Comparison of ENCODE assay signal across 36 mouse cellular contexts in genomic region chr13:30961932-30962331, GRCm38 (mm10). TPM values are rescaled to one million over a fixed set of nuclear protein-coding genes. Genes with fewer than 3 reads are reported as not detected.
DNase-seq lines count a peak whose midpoint lies in the region; ATAC-seq lines count a peak whose summit lies in the region.
"Had no signal": no experiment of that assay in that cellular context is flagged by ENCODE, and none has a peak within 500 bp of the region (broad histone marks: within the 10 kb centered on the region; RNA-seq: fewer than 3 reads in every experiment).

No protein-coding gene starts in this region.

- no peaks in the 10 kb centered on the region for H3K9me3 ChIP-seq in liver, embryonic 13.5 days (replicated peaks)
- no peaks in the 10 kb centered on the region for H3K9me3 ChIP-seq in liver, embryonic 16.5 days (replicated peaks; ENCODE audit: control insufficient read depth, low read length)
- H3K9me3 ChIP-seq in forebrain, embryonic 12.5 days, result no peaks in the 10 kb centered on the region
- H3K9me3 ChIP-seq: embryonic facial prominence, embryonic 12.5 days; embryonic facial prominence, embryonic 15.5 days; forebrain, embryonic 10.5 days; heart, embryonic 10.5 days; heart, embryonic 13.5 days had no signal

- peak; percentile 39 for DNase-seq in c-Kit-negative CD71-positive TER-119-positive erythroid progenitor cells, embryonic 14.5 days (ENCODE audit: low read depth, low spot score)
- DNase-seq in liver, embryonic 13.5 days, result no peak
- DNase-seq in urinary bladder, postnatal 36 days (ENCODE audit: low spot score in 2 of 2), result no peak
- no peak for DNase-seq in layer of hippocampus, postnatal 36 days
- no peak for DNase-seq in c-Kit-positive CD71-positive TER-119-positive erythroid progenitor cells, embryonic 14.5 days (ENCODE audit: low spot score)
- DNase-seq: adrenal gland, adult 8-10 months; adrenal gland, postnatal 25 days; cerebellum, adult 11 months; cerebellum, adult 2 months; cerebellum, adult 9-11 months; cerebellum, postnatal 25 days; forebrain, postnatal 0 days; gastrocnemius, postnatal 10 days; gastrocnemius, postnatal 36 days; heart, adult 2 months; heart, postnatal 14 days; heart, postnatal 4 days had no signal

- H3K4me1 ChIP-seq in liver, embryonic 13.5 days (replicated peaks), result peaks cover 50% of the 10 kb centered on the region
- H3K4me1 ChIP-seq in liver, embryonic 16.5 days (ENCODE audit: control insufficient read depth, low read depth, low read length), result peaks cover 24% of the 10 kb centered on the region
- peaks cover 18% of the 10 kb centered on the region for H3K4me1 ChIP-seq in forebrain, embryonic 12.5 days

- WGBS in liver, embryonic 13.5 days (ENCODE audit: insufficient replicate concordance), result 67% methylated on average over 2 of the region's 2 CpGs
- 53% methylated on average over 2 of the region's 2 CpGs for WGBS in liver, embryonic 16.5 days (ENCODE audit: insufficient replicate concordance)
- 56% methylated on average over 2 of the region's 2 CpGs for WGBS in forebrain, embryonic 12.5 days

- no peak overlapping the region for H3K4me2 ChIP-seq in liver, embryonic 13.5 days
- no peak overlapping the region for H3K4me2 ChIP-seq in liver, embryonic 16.5 days (ENCODE audit: low read depth, low read length)
- H3K4me2 ChIP-seq in forebrain, embryonic 12.5 days, result no peak overlapping the region
- H3K4me2 ChIP-seq: embryonic facial prominence, embryonic 12.5 days; embryonic facial prominence, embryonic 15.5 days; heart, embryonic 13.5 days; hindbrain, embryonic 14.5 days had no signal

- H3K27me3 ChIP-seq in liver, embryonic 13.5 days, result no peaks in the 10 kb centered on the region
- H3K27me3 ChIP-seq in liver, embryonic 16.5 days (ENCODE audit: control insufficient read depth, insufficient read depth, low read depth, low read length), result no peaks in the 10 kb centered on the region
- no peaks in the 10 kb centered on the region for H3K27me3 ChIP-seq in forebrain, embryonic 12.5 days
- H3K27me3 ChIP-seq: embryonic facial prominence, embryonic 12.5 days; embryonic facial prominence, embryonic 15.5 days; heart, embryonic 13.5 days had no signal

- no peaks in the 10 kb centered on the region for H3K36me3 ChIP-seq in liver, embryonic 13.5 days
- H3K36me3 ChIP-seq in liver, embryonic 16.5 days (ENCODE audit: control insufficient read depth, insufficient read depth), result no peaks in the 10 kb centered on the region
- H3K36me3 ChIP-seq in forebrain, embryonic 12.5 days (replicated peaks), result no peaks in the 10 kb centered on the region
- H3K36me3 ChIP-seq: heart, embryonic 10.5 days had no signal

- peak; percentile 74 for ATAC-seq in erythroid progenitor cell, adult 5-6 weeks (replicated peaks; ENCODE audit: low FRiP score, poor library complexity, severe bottlenecking)
- ATAC-seq in liver, embryonic 13.5 days (ENCODE audit: low read depth), result peak; percentile 83
- ATAC-seq in liver, embryonic 16.5 days (ENCODE audit: low read depth), result peak; percentile 79
- ATAC-seq in forebrain, embryonic 12.5 days (ENCODE audit: low FRiP score), result no peak
- ATAC-seq: activated CD4-positive, CD25-positive, alpha-beta regulatory T cell, adult 4 months; CD4-positive, CD25-positive, alpha-beta regulatory T cell, adult 4 months; forebrain, embryonic 14.5 days; forebrain, postnatal 0 days; hindbrain, postnatal 0 days had no signal

- peak overlapping the region; percentile 84; the same call in 1 of the 2 replicates for H3K27ac ChIP-seq in liver, embryonic 13.5 days
- H3K27ac ChIP-seq in liver, embryonic 16.5 days (ENCODE audit: low read length), result peak overlapping the region; percentile 64
- no peak overlapping the region for H3K27ac ChIP-seq in forebrain, embryonic 12.5 days
- H3K27ac ChIP-seq: embryonic facial prominence, embryonic 12.5 days; embryonic facial prominence, embryonic 15.5 days; forebrain, embryonic 10.5 days; heart, adult 2 months; heart, embryonic 10.5 days; heart, embryonic 13.5 days; hindbrain, embryonic 14.5 days; hindbrain, postnatal 0 days had no signal

- no peak overlapping the region for H3K9ac ChIP-seq in liver, embryonic 13.5 days
- no peak overlapping the region for H3K9ac ChIP-seq in liver, embryonic 16.5 days (ENCODE audit: low read depth, low read length)
- no peak overlapping the region for H3K9ac ChIP-seq in forebrain, embryonic 12.5 days
- H3K9ac ChIP-seq: embryonic facial prominence, embryonic 12.5 days; embryonic facial prominence, embryonic 15.5 days; forebrain, postnatal 0 days; heart, embryonic 13.5 days; hindbrain, embryonic 14.5 days had no signal

- H3K4me3 ChIP-seq in liver, embryonic 13.5 days (replicated peaks), result no peak overlapping the region
- no peak overlapping the region for H3K4me3 ChIP-seq in liver, embryonic 16.5 days (ENCODE audit: low read depth, low read length)
- no peak overlapping the region for H3K4me3 ChIP-seq in forebrain, embryonic 12.5 days (replicated peaks)
- H3K4me3 ChIP-seq: embryonic facial prominence, embryonic 12.5 days; embryonic facial prominence, embryonic 15.5 days; erythroblast, embryonic 14.5 days; forebrain, embryonic 10.5 days; heart, adult 2 months; heart, embryonic 10.5 days; heart, embryonic 13.5 days had no signal

RNA-seq across cellular contexts. Expression of gene Exoc2, which starts 12.0 kb away (rescaled TPM):
- total RNA-seq in erythroid progenitor cell, adult 5-6 weeks (2015; ENCODE audit: low replicate concordance), result 46.9 and 72.9 TPM in 2 replicates
- total RNA-seq in erythroid progenitor cell, adult 5-6 weeks (2017; ENCODE audit: low replicate concordance), result 29.1 and 57.1 TPM in 2 replicates
- polyA plus RNA-seq in liver, embryonic 13.5 days (2015; fragmentation: Nextera tagmentation; extraction: Ambion mirVana), result 13.5 and 17.8 TPM in 2 replicates
- polyA plus RNA-seq in liver, embryonic 16.5 days (2015; fragmentation: Nextera tagmentation; extraction: Ambion mirVana), result 11.7 and 14.4 TPM in 2 replicates
- 42.7 and 46.5 TPM in 2 replicates for polyA plus RNA-seq in forebrain, embryonic 12.5 days (2016; fragmentation: Nextera tagmentation; extraction: Ambion mirVana)
- 10 to 100 TPM; 37.4 to 37.7 TPM for total RNA-seq in layer of hippocampus, postnatal 36 days (2021)

RNA-seq across cellular contexts. Expression of gene Gm5447, which starts 12.1 kb away (rescaled TPM):
- total RNA-seq in erythroid progenitor cell, adult 5-6 weeks (2015; ENCODE audit: low replicate concordance), result not detected in 2 replicates
- total RNA-seq in erythroid progenitor cell, adult 5-6 weeks (2017; ENCODE audit: low replicate concordance), result not detected in 2 replicates
- not detected in 2 replicates for polyA plus RNA-seq in liver, embryonic 13.5 days (2015; fragmentation: Nextera tagmentation; extraction: Ambion mirVana)
- not detected in 2 replicates for polyA plus RNA-seq in liver, embryonic 16.5 days (2015; fragmentation: Nextera tagmentation; extraction: Ambion mirVana)
- polyA plus RNA-seq in forebrain, embryonic 12.5 days (2016; fragmentation: Nextera tagmentation; extraction: Ambion mirVana), result 0.18 TPM in 1 of 2 replicates, not detected in the other
- total RNA-seq in layer of hippocampus, postnatal 36 days (2021), result not detected
- total RNA-seq: adrenal gland, postnatal 25 days; common myeloid progenitor, adult 5-6 weeks; forebrain, postnatal 0 days; gastrocnemius, postnatal 10 days; gastrocnemius, postnatal 36 days; granulocyte monocyte progenitor cell, adult 5-6 weeks; heart, adult 2 months; heart, postnatal 14 days; heart, postnatal 4 days; hindbrain, postnatal 0 days; MEL had no signal
- polyA plus RNA-seq: CD4-positive, CD25-positive, alpha-beta regulatory T cell, adult 4 months; cerebellum, adult 2 months; erythroblast, embryonic 14.5 days; forebrain, embryonic 14.5 days; heart, adult 2 months; heart, embryonic 13.5 days; hindbrain, embryonic 11.5 days; hindbrain, embryonic 14.5 days; hindbrain, postnatal 0 days had no signal

RNA-seq across cellular contexts. Expression of gene Hus1b, which starts 14.4 kb away (rescaled TPM):
- total RNA-seq in erythroid progenitor cell, adult 5-6 weeks (2015; ENCODE audit: low replicate concordance), result 3.2 and 5.0 TPM in 2 replicates
- total RNA-seq in erythroid progenitor cell, adult 5-6 weeks (2017; ENCODE audit: low replicate concordance), result 2.8 TPM in 1 of 2 replicates, not detected in the other
- not detected in 2 replicates for polyA plus RNA-seq in liver, embryonic 13.5 days (2015; fragmentation: Nextera tagmentation; extraction: Ambion mirVana)
- polyA plus RNA-seq in liver, embryonic 16.5 days (2015; fragmentation: Nextera tagmentation; extraction: Ambion mirVana), result 0.07 TPM in 1 of 2 replicates, not detected in the other
- 0.17 TPM in 1 of 2 replicates, not detected in the other for polyA plus RNA-seq in forebrain, embryonic 12.5 days (2016; fragmentation: Nextera tagmentation; extraction: Ambion mirVana)
- under 1 TPM in 1 of 2 experiments, not detected in 1; 0.97 TPM for total RNA-seq in layer of hippocampus, postnatal 36 days (2021)
- polyA plus RNA-seq: activated CD4-positive, CD25-positive, alpha-beta regulatory T cell, adult 4 months; embryonic facial prominence, embryonic 15.5 days; erythroblast, embryonic 14.5 days; forebrain, embryonic 10.5 days; heart, adult 2 months; heart, embryonic 13.5 days; heart, embryonic 16.5 days; hindbrain, embryonic 11.5 days; hindbrain, embryonic 14.5 days; hindbrain, postnatal 0 days had no signal
